Mouse (Mus musculus): ENCODE measurements at regions not wholly inside any gene's neighbourhood (a gene's known extent, or its start where the extent isn't known, plus 50 kb on each side); places are given as distances from the start of the nearest gene placed in this dataset.

DNA sequence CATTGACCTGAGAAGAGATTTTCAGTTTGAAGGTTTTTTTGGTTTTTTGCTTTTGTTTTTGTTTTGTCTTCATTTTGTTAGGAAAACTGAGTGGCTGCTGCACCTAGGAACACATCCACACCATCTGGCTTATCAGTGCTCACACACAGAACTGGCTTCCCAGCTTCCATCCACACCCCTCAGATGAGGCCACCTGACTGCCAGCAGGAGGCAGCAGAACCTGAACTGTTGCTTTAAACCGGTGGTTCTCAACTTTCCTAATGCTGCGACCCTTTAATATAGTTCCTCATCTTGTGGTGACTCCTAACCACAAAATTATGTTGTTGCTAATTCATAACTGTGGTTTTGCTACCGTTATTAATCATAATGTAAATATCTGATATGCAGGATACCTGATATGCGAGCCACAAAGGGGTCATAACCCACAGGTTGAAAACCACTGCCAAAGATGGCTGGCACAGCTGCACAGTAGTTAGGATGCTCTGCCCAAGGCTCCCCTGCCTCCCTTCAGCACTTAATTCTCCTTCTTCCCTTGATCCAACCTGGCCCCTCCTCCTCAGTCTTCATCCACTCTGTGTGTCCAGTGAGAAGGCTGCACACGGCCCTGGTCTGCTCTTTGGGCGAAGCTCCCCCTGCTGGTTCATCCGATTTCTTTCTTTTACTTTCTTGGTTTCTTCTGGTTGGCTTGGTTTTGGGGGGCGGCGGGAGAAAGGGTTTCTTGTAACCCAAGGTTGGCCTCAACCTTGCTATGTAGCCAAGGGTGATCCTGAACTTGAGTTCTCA lies 126.5 kb downstream of the Il20rb start:
- ATAC-seq: no peak

DNA sequence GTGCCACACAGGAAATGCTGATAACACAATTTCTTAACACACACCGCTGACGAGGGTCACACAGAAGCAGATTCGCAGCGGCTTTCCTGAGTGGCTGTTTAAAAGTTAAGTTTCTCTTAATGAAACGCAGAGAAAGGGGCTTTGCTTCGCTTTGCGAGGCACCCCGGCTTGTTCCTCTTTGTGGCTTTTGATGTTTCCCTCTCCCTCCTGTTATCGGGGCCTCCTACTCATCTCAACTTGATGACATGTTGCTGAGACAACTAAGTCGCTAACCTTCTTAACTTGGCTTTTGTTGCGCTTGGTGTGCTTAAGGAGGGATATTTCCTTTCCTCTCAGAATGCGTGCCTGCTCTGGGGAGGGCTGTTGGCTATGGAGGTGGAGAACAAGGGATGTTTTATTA lies 129.0 kb downstream of the Il20rb start:
- WGBS: 68% methylated on average over 12 of the region's 12 CpGs
- H3K27ac ChIP-seq: no peak overlapping the region
- H3K9me3 ChIP-seq: no peaks in the 10 kb centered on the region
- no peaks in the 10 kb centered on the region for H3K27me3 ChIP-seq (replicated peaks)
- no peak overlapping the region for H3K4me3 ChIP-seq (replicated peaks)
- no peak overlapping the region for H3K4me2 ChIP-seq (replicated peaks)
- no peak overlapping the region for H3K9ac ChIP-seq
- ATAC-seq: no peak
- no peaks in the 10 kb centered on the region for H3K4me1 ChIP-seq (replicated peaks)
- no peaks in the 10 kb centered on the region for H3K36me3 ChIP-seq

More for the DNA sequence above, 126.5 kb downstream of the Il20rb start:
- Histone ChIP-seq H3K36me3 (no peaks in the 10 kb centered on the region), H3K4me3 (replicated peaks) (no peak overlapping the region), H3K4me1 (replicated peaks) (no peaks in the 10 kb centered on the region), H3K27ac (no peak overlapping the region), H3K4me2 (replicated peaks) (no peak overlapping the region), H3K9ac (no peak overlapping the region), H3K9me3 (no peaks in the 10 kb centered on the region), H3K27me3 (replicated peaks) (no peaks in the 10 kb centered on the region)
- WGBS: 71% methylated on average over 9 of the region's 9 CpGs

DNA sequence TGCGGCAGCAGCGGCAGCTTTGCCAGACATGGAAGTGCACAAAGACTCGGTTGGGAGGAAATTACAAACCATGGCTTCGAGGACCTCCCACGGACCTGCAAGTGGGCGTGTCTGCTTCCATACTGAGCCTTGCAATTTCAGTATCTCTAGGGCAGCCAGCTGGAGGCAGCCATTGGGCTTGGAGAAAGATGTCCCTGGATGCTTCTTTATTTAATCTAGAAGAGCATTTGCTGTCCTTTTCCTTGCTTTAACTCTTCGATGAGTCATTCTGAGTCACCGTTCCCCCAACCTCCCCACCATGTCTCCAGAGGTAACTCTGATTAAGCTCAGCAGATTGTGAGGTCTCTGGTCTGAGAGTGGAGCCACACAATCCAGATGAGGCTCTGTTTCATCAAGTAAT lies 145.8 kb downstream of the Il20rb start:
- Histone ChIP-seq H3K9ac (no peak overlapping the region), H3K27me3 (replicated peaks) (no peaks in the 10 kb centered on the region), H3K4me3 (replicated peaks) (no peak overlapping the region), H3K9me3 (no peaks in the 10 kb centered on the region), H3K4me2 (replicated peaks) (no peak overlapping the region), H3K4me1 (replicated peaks) (no peaks in the 10 kb centered on the region), H3K27ac (no peak overlapping the region), H3K36me3 (no peaks in the 10 kb centered on the region)
- ATAC-seq: no peak
- WGBS: 83% methylated on average over 8 of the region's 8 CpGs

DNA sequence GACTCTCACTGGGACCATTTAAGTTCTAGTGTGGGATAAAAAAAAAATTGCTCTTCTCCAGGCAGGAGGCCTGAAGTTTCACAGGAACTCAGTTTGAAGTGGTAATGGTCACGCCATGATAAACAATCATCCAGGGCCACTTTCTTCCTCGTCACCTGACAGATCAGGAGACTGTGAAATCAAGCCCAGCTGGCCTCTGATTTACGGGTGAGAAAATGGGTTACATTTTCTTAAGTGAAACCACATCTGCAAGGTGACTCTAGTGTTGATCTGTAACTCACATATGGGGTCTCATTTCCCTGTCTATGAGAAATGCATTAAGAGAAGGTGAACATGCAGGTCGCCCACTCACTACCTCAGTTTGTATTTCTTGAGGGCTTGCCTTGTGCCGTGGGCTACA lies 178.8 kb downstream of the Il20rb start:
- Histone ChIP-seq H3K36me3 (no peaks in the 10 kb centered on the region), H3K9me3 (no peaks in the 10 kb centered on the region), H3K4me2 (replicated peaks) (no peak overlapping the region), H3K27me3 (replicated peaks) (no peaks in the 10 kb centered on the region), H3K4me1 (replicated peaks) (no peaks in the 10 kb centered on the region), H3K27ac (no peak overlapping the region), H3K9ac (no peak overlapping the region), H3K4me3 (replicated peaks) (no peak overlapping the region)
- WGBS: 56% methylated on average over 5 of the region's 5 CpGs
- no peak for ATAC-seq

DNA sequence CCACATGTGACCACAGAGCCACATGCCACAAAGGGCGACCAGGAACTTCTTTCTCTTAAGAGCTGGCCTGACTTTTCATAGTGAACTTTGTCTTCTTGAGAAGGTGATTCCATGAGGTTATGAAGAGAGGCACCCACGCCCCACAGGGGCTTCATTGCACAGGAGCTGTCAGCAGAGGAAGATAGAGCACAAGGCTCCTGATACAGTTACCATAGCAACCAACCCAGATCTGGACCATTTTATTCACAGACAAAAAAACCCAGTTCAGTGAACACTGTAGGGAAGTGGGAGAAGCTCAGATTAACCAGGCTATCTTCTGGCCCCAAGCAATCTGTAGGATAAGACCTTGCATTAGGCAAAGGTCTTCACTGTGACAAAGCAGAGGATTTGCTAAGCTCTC lies 179.2 kb downstream of the Il20rb start:
- Histone ChIP-seq H3K9me3 (no peaks in the 10 kb centered on the region), H3K27me3 (replicated peaks) (no peaks in the 10 kb centered on the region), H3K36me3 (no peaks in the 10 kb centered on the region), H3K4me2 (replicated peaks) (no peak overlapping the region), H3K27ac (no peak overlapping the region), H3K4me1 (replicated peaks) (no peaks in the 10 kb centered on the region), H3K4me3 (replicated peaks) (no peak overlapping the region), H3K9ac (no peak overlapping the region)
- no peak for ATAC-seq
- WGBS: 51% methylated on average over 2 of the region's 2 CpGs

DNA sequence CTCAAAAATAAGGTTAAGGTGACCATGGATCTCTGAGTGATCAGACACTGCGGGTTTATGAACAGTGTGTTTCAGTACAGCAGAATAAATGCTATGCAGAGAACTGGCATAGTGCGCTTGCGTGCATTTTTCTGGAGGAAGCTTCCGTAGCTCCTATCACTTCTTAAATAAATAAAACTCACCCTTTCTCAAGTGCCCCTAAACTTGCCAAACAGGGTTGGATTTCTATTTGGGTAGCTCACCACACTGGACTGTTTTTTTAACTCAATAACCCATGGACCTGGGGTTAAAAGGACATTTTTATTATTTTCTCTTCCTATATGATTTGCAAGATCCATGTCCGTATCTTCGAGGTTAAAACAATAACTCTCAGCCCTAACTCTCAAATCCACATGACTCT lies 182.8 kb downstream of the Il20rb start:
- Histone ChIP-seq H3K27ac (no peak overlapping the region), H3K9ac (no peak overlapping the region), H3K9me3 (no peaks in the 10 kb centered on the region), H3K4me3 (replicated peaks) (no peak overlapping the region), H3K4me1 (replicated peaks) (no peaks in the 10 kb centered on the region), H3K27me3 (replicated peaks) (no peaks in the 10 kb centered on the region), H3K4me2 (replicated peaks) (no peak overlapping the region), H3K36me3 (no peaks in the 10 kb centered on the region)
- 51% methylated on average over 6 of the region's 6 CpGs for WGBS
- ATAC-seq: no peak

DNA sequence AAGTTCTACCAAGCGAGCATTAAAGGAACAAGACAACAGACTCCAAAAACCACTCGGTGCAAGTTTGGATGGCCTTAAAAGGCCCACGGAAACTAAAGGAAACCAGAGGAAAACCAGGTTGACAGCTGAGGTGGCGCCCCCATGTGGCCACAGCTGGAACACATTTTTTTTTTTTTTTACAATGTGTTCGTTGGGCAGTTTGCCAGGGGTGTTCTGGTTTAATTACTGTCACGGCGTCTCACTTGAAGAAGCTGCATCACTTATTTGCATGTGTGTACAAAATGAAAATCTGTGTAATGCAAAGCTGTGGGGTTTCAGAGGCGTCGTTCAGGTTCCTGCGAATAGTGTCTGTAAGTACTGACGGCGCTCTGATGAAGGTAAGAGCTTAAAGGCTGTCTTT lies 185.0 kb downstream of the Il20rb start:
- Histone ChIP-seq H3K27ac (no peak overlapping the region), H3K36me3 (no peaks in the 10 kb centered on the region), H3K9ac (no peak overlapping the region), H3K4me2 (replicated peaks) (no peak overlapping the region), H3K4me3 (replicated peaks) (no peak overlapping the region), H3K4me1 (replicated peaks) (no peaks in the 10 kb centered on the region), H3K9me3 (no peaks in the 10 kb centered on the region), H3K27me3 (replicated peaks) (no peaks in the 10 kb centered on the region)
- ATAC-seq: no peak
- WGBS: 65% methylated on average over 12 of the region's 12 CpGs

DNA sequence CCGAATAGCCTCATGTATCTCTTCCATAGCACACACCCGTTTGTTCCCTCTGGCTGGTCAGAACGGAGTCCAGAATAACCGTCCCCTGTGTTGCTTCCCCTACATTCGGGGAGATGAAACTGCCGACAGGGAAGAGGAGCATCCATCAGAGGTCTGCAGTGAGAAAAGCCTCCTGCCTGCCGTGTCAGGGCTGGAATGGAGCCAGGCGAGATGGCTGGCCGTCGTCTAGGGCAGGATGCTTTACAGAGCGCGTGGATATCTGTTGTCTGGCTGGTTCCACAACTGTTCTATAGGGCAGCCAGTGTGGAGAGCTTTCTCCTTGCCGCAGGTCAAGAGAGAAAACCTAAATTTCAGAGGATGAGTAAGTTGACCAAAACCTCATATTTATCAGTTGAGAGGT lies 209.2 kb downstream of the Il20rb start:
- Histone ChIP-seq H3K9me3 (no peaks in the 10 kb centered on the region), H3K27ac (no peak overlapping the region), H3K27me3 (replicated peaks) (no peaks in the 10 kb centered on the region; the same call in 1 of the 2 replicates), H3K4me2 (replicated peaks) (no peak overlapping the region), H3K36me3 (no peaks in the 10 kb centered on the region), H3K4me1 (replicated peaks) (peaks cover 5% of the 10 kb centered on the region; the same call in 1 of the 2 replicates), H3K4me3 (replicated peaks) (no peak overlapping the region), H3K9ac (no peak overlapping the region)
- ATAC-seq: no peak
- WGBS: 42% methylated on average over 13 of the region's 13 CpGs

DNA sequence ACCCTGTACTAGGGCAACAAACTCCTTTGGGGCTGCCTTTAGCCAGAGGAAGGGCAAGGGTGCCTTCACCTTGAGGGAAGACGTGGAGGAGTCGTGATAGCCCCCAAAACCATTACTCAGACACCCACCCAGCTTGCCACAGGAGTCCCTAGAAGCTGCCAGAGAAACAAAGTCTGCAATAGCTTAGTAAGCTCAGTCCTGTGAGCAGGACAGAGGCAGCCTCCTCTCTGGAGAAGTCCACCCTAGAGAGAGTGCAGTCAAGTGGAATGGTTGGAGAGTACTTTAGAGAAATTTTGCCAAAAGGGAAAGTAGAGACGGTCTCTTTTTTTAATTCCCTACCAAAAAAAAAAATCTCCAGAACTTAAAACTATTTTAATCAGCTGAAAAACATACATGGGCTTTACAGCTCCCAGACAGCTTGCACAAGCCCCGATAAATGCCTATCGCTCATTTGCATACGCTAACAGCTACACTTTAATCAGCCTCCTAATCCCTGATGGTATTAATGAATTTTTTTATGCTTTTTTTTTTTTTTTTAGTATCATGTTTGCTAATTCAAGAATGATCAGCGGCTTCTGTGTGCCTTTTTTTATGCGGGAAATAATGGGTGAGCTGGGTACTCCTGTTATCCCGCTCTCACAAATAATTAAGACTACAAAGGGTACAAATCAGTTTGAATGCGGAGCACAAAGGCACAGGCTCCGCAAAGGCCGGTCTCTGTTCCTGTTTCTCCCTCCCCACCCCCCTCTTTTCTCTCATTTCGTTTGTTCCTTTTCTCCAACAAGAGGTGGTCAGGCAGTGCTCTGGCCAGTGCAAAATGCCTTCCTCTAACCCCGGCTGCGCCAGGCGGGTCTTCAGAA lies 219.8 kb downstream of the Il20rb start:
- no peaks in the 10 kb centered on the region for H3K36me3 ChIP-seq
- H3K9me3 ChIP-seq: no peaks in the 10 kb centered on the region
- no peak for ATAC-seq
- H3K27ac ChIP-seq: no peak overlapping the region
- H3K4me2 ChIP-seq (replicated peaks): no peak overlapping the region
- 46% methylated on average over 16 of the region's 16 CpGs for WGBS
- no peaks in the 10 kb centered on the region for H3K4me1 ChIP-seq (replicated peaks)
- no peak overlapping the region for H3K4me3 ChIP-seq (replicated peaks)
- H3K9ac ChIP-seq: no peak overlapping the region
- no peaks in the 10 kb centered on the region for H3K27me3 ChIP-seq (replicated peaks)

DNA sequence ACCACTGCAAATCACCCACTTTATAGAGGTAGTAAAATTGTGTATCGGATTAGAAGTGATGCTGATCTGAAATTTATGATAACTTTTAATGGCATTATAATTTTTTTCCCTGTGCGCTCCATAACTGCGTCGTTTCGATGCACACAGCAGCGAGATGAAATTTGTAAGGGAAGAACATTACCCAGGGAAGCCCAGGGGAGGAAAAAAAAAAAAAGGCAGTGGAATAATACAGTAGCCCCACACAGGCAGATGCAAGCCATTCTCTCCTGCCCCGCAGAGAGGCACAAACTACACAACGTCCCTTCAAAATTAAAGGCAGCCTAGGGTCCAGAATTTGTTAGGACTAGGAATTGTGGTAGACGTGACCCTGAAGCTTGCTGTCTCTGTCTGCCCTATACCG lies 234.2 kb downstream of the Il20rb start:
- H3K9me3 ChIP-seq: no peaks in the 10 kb centered on the region
- ATAC-seq: no peak
- H3K4me2 ChIP-seq (replicated peaks): no peak overlapping the region
- H3K9ac ChIP-seq: no peak overlapping the region
- H3K4me3 ChIP-seq (replicated peaks): no peak overlapping the region
- H3K27ac ChIP-seq: no peak overlapping the region
- WGBS: 74% methylated on average over 10 of the region's 10 CpGs
- H3K27me3 ChIP-seq (replicated peaks): no peaks in the 10 kb centered on the region
- no peaks in the 10 kb centered on the region for H3K36me3 ChIP-seq
- H3K4me1 ChIP-seq (replicated peaks): no peaks in the 10 kb centered on the region

Measured in intestine, embryonic 15.5 days (tissue).